Mouse (Mus musculus) olfactory bulb, adult 2 months (tissue): Measurements from ENCODE around the gene Dcaf12l2. TPM values are rescaled to one million over a fixed set of nuclear protein-coding genes. Genes with fewer than 3 reads are reported as not detected.

Experiments
- H3K27ac ChIP-seq: fragments of 200-500 bp; 2 replicates; pipeline ENCODE4 v1.5.1; 2012; ENCODE audit warnings: low read depth, low read length; ENCODE audit not compliant: insufficient read depth
- H3K4me1 ChIP-seq: fragments of 200-500 bp; 2 replicates; pipeline ENCODE4 v1.6.1; 2012; ENCODE audit warnings: low read length; ENCODE audit not compliant: control insufficient read depth, insufficient read depth
- H3K4me3 ChIP-seq: fragments of 200-500 bp; 2 replicates; pipeline ENCODE4 v1.5.1; 2012; ENCODE audit warnings: mild to moderate bottlenecking, low read depth, low read length, moderate library complexity; ENCODE audit not compliant: insufficient read depth
- CTCF ChIP-seq: fragments of 200-500 bp; IDR thresholded peaks from 2 replicates; pipeline ENCODE4 v1.5.1; 2012; ENCODE audit warnings: low read depth, mild to moderate bottlenecking, low read length, moderate library complexity; ENCODE audit not compliant: insufficient read depth
- POLR2A ChIP-seq: fragments of 200-500 bp; IDR thresholded peaks from 2 replicates; pipeline ENCODE4 v1.6.1; 2012; ENCODE audit warnings: mild to moderate bottlenecking, low read depth, low read length, moderate library complexity; ENCODE audit not compliant: insufficient read depth
- WGBS: fragments of 180-500 bp; shearing (Covaris S2); methylation state at CpG from one replicate; pipeline ENCODE4 v1.1.7; 2018; 5-methylcytosine and 5-hydroxymethylcytosine counted together
- polyA plus RNA-seq: library from polyadenylated mRNA; stranded (reverse); fragments of >200 nt; gene quantifications from 2 replicates; pipeline ENCODE4 v1.2.4, GENCODE M21; 2012; ENCODE audit warnings: low replicate concordance; ENCODE audit not compliant: missing spikeins, insufficient read depth, insufficient read length

Dcaf12l2 gene
- not detected in 2 replicates for polyA plus RNA-seq

- 27% methylated on average over 56 of the region's 57 CpGs for WGBS
- TF ChIP-seq POLR2A (no peak), CTCF (no peak)
- H3K27ac ChIP-seq, result no peak within 1 kb of the TSS
- peaks cover 5% of the 10 kb centered on the region; the same call in 1 of the 2 replicates for H3K4me1 ChIP-seq
- peak within 1 kb of the TSS; percentile 44 for H3K4me3 ChIP-seq
Measured at GRCm38 (mm10) chrX:44367646-44368521, at the start of gene Dcaf12l2. Gene Dcaf12l2 (minus strand): TSS chrX:44368342.

DNA sequence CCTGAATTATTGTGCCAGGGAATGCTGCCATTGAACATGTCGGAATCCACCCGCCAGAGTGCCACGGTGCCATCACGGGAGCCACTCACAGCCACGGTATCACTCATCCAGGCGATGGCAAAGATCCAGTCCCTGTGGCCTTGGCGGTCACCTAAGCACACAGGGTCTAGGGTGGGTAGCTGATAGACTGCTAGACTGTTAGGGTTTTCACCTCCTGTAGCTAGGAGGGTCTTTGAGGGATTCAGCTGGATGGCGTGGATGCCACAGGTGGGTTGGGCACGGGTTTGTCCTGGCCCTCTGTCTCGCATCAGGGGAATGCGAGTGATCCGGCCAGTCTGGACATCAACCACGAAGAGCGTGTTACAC lies 879 bp downstream of the Dcaf12l2 start:
- Histone ChIP-seq H3K4me1 (peaks cover 5% of the 10 kb centered on the region; the same call in 1 of the 2 replicates), H3K27ac (no peak overlapping the region), H3K4me3 (peak overlapping the region; percentile 44; the same call in 1 of the 2 replicates)
- WGBS, result 78% methylated on average over 14 of the region's 14 CpGs
- TF ChIP-seq CTCF (no peak), POLR2A (no peak)
